Mouse (Mus musculus) G1E (cell line): ENCODE measurements at regions not wholly inside any gene's neighbourhood (a gene's known extent, or its start where the extent isn't known, plus 50 kb on each side); places are given as distances from the start of the nearest gene placed in this dataset.

ENCODE experiments used
- CTCF ChIP-seq: IDR thresholded peaks from 2 replicates; pipeline ENCODE4 v1.5.1; 2012; ENCODE audit warnings: low read depth, low read length, inconsistent platforms, mixed read lengths
- TAL1 ChIP-seq: conservative IDR thresholded peaks from 2 replicates; pipeline ENCODE4 v1.6.1; 2012; ENCODE audit warnings: low read depth, low read length, inconsistent platforms, mixed read lengths

- no peak for TF ChIP-seq TAL1
- TF ChIP-seq CTCF = no peak
Measured at GRCm38 (mm10) chr15:59866701-59867100, 149.7 kb downstream of the 4933412E24Rik start.
